Mouse (Mus musculus): ENCODE results near the gene Tab1. TPM values are rescaled to one million over a fixed set of nuclear protein-coding genes. Genes with fewer than 3 reads are reported as not detected.

Tab1 gene
- total RNA-seq, 2 experiments from 2014 or later: 23.7 to 26.4 TPM

GRCm38 (mm10) chr15:80173001-80173771, 40.3 kb downstream of the Tab1 start, which contains the start of gene Mgat3:
Gene Mgat3 (plus strand): TSS chr15:80173721.
- H3K27ac ChIP-seq: peak within 1 kb of the TSS; percentile 99
- peak within 1 kb of the TSS; percentile 97 for H3K4me3 ChIP-seq
- TF ChIP-seq CTCF (IDR thresholded peaks at IDR 0.05): no peak
- intact Hi-C loops (cut with DNase I): loop anchor here (2.0 to 5.0 kb wide), 2 partner anchors 34 to 44 kb away; no protein-coding TSS in a partner anchor
- peak; percentile 45 to 64 for DNase-seq (ENCODE audit: extremely low spot score in 1 of 2, low spot score in 2 of 2)

GRCm38 (mm10) chr15:80173781-80174597, 41.1 kb downstream of the Tab1 start:
- Histone ChIP-seq H3K4me3 (peak overlapping the region; percentile 97), H3K27ac (peak overlapping the region; percentile 99)
- no peak for TF ChIP-seq CTCF (IDR thresholded peaks at IDR 0.05)
- intact Hi-C loops (cut with DNase I): loop anchor here (2.0 to 5.0 kb wide), 2 partner anchors 35 to 43 kb away; no protein-coding TSS in a partner anchor
- DNase-seq (ENCODE audit: extremely low spot score in 1 of 2, low spot score in 2 of 2): peak; percentile 62 to 75

- Histone ChIP-seq H3K27ac (peak overlapping the region; percentile 99), H3K4me3 (peak overlapping the region; percentile 97)
- DNase-seq (ENCODE audit: extremely low spot score in 1 of 2, low spot score in 2 of 2): no peak
- TF ChIP-seq CTCF (IDR thresholded peaks at IDR 0.05): no peak
- intact Hi-C loops (cut with DNase I): loop anchor here (5.0 kb wide), 1 partner anchor 43 kb away; no protein-coding TSS in a partner anchor
Measured at GRCm38 (mm10) chr15:80174598-80174875, 41.6 kb downstream of the Tab1 start.

GRCm38 (mm10) chr15:80175316-80175715, 42.4 kb downstream of the Tab1 start:
- no peak for DNase-seq (ENCODE audit: extremely low spot score in 1 of 2, low spot score in 2 of 2)
- peak overlapping the region; percentile 97 for H3K4me3 ChIP-seq
- no peak overlapping the region for H3K27ac ChIP-seq
- intact Hi-C loops (cut with DNase I): no loop called here
- TF ChIP-seq CTCF (IDR thresholded peaks at IDR 0.05): no peak

- TF ChIP-seq CTCF (IDR thresholded peaks at IDR 0.05): no peak
- intact Hi-C loops (cut with DNase I): no loop called here
- no peak for DNase-seq (ENCODE audit: extremely low spot score in 1 of 2, low spot score in 2 of 2)
- Histone ChIP-seq H3K4me3 (no peak overlapping the region), H3K27ac (no peak overlapping the region)
Measured at GRCm38 (mm10) chr15:80175756-80176155, 42.8 kb downstream of the Tab1 start.

GRCm38 (mm10) chr15:80181561-80181960, 48.6 kb downstream of the Tab1 start:
- H3K4me3 ChIP-seq: no peak overlapping the region
- intact Hi-C loops (cut with DNase I): no loop called here
- no peak for DNase-seq (ENCODE audit: extremely low spot score in 1 of 2, low spot score in 2 of 2)
- no peak for TF ChIP-seq CTCF (IDR thresholded peaks at IDR 0.05)
- H3K27ac ChIP-seq: no peak overlapping the region

GRCm38 (mm10) chr15:80182072-80182700, 49.3 kb downstream of the Tab1 start:
- Histone ChIP-seq H3K27ac (no peak overlapping the region), H3K4me3 (no peak overlapping the region)
- intact Hi-C loops (cut with DNase I): no loop called here
- no peak for TF ChIP-seq CTCF (IDR thresholded peaks at IDR 0.05)
- DNase-seq (ENCODE audit: extremely low spot score in 1 of 2, low spot score in 2 of 2): no peak

GRCm38 (mm10) chr15:80188927-80189326, 56.0 kb downstream of the Tab1 start:
- no peak for TF ChIP-seq CTCF (IDR thresholded peaks at IDR 0.05)
- Histone ChIP-seq H3K4me3 (no peak overlapping the region), H3K27ac (no peak overlapping the region)
- intact Hi-C loops (cut with DNase I): no loop called here
- no peak for DNase-seq (ENCODE audit: extremely low spot score in 1 of 2, low spot score in 2 of 2)

GRCm38 (mm10) chr15:80190075-80190474, 57.1 kb downstream of the Tab1 start:
- intact Hi-C loops (cut with DNase I): no loop called here
- no peak for DNase-seq (ENCODE audit: extremely low spot score in 1 of 2, low spot score in 2 of 2)
- no peak for TF ChIP-seq CTCF (IDR thresholded peaks at IDR 0.05)
- H3K4me3 ChIP-seq: no peak overlapping the region
- H3K27ac ChIP-seq: peak overlapping the region; percentile 37

GRCm38 (mm10) chr15:80191585-80192245, 58.8 kb downstream of the Tab1 start:
- intact Hi-C loops (cut with DNase I): no loop called here
- TF ChIP-seq CTCF (IDR thresholded peaks at IDR 0.05): no peak
- Histone ChIP-seq H3K27ac (no peak overlapping the region), H3K4me3 (no peak overlapping the region)
- DNase-seq (ENCODE audit: extremely low spot score in 1 of 2, low spot score in 2 of 2): no peak

- Histone ChIP-seq H3K27ac (no peak overlapping the region), H3K4me3 (no peak overlapping the region)
- DNase-seq (ENCODE audit: extremely low spot score in 1 of 2, low spot score in 2 of 2): no peak
- no peak for TF ChIP-seq CTCF (IDR thresholded peaks at IDR 0.05)
- intact Hi-C loops (cut with DNase I): no loop called here
Measured at GRCm38 (mm10) chr15:80192246-80192585, 59.3 kb downstream of the Tab1 start.

All from left cerebral cortex, adult 2 months (tissue).